Mouse (Mus musculus) left cerebral cortex, postnatal 4 days (tissue): Measurements from ENCODE around the gene Hcn3. TPM values are rescaled to one million over a fixed set of nuclear protein-coding genes. Genes with fewer than 3 reads are reported as not detected.

ENCODE experiments used
- DNase-seq: peaks from one replicate; pipeline ENCODE4 v3.0.0-alpha.2; 2022
- intact Hi-C: fragments of 180-260 bp; cut with DNase I; formaldehyde crosslinking; loops from one replicate; pipeline ENCODE4 v1.15.1; 2025
- total RNA-seq, 2 experiments: library from RNA; stranded (reverse); gene quantifications; 2 replicates each; pipeline ENCODE4 v1.2.3; 2021

Hcn3 gene
- 10 to 100 TPM; 68.6 to 73.1 TPM for total RNA-seq

GRCm38 (mm10) chr3:89159616-89160344 lies at the start of gene Hcn3:
Hcn3 (minus strand) TSS chr3:89160196.
- intact Hi-C loops, result loop anchor here (5.0 kb wide), 1 partner anchor 67 kb away; the partner anchor contains the start of gene Rusc1
- peak; percentile 86 for DNase-seq

- no peak for DNase-seq
- intact Hi-C loops, result loop anchor here (5.0 kb wide), 1 partner anchor 117 kb away; the partner anchor contains the start of gene Rusc1
Observed at GRCm38 (mm10) chr3:89209731-89210130, 49.7 kb upstream of the Hcn3 start.

- no peak for DNase-seq
- intact Hi-C loops, result no loop called here
Observed at GRCm38 (mm10) chr3:89208736-89209135, 48.7 kb upstream of the Hcn3 start.

- no peak for DNase-seq
- intact Hi-C loops, result no loop called here
Observed at GRCm38 (mm10) chr3:89208075-89208657, 48.2 kb upstream of the Hcn3 start.

- no peak for DNase-seq
- intact Hi-C loops, result no loop called here
Observed at GRCm38 (mm10) chr3:89206695-89207094, 46.7 kb upstream of the Hcn3 start.

GRCm38 (mm10) chr3:89206079-89206478 lies 46.1 kb upstream of the Hcn3 start:
- intact Hi-C loops, result no loop called here

GRCm38 (mm10) chr3:89203142-89203514 lies 43.1 kb upstream of the Hcn3 start:
- intact Hi-C loops, result no loop called here
- DNase-seq, result no peak

More at GRCm38 (mm10) chr3:89206079-89206478, 46.1 kb upstream of the Hcn3 start:
- no peak for DNase-seq

- intact Hi-C loops, result no loop called here
Observed at GRCm38 (mm10) chr3:89202253-89203141, 42.5 kb upstream of the Hcn3 start, which contains the start of gene Gba. Gba (plus strand) TSS chr3:89202928.

GRCm38 (mm10) chr3:89199839-89200238 lies 39.8 kb upstream of the Hcn3 start:
- intact Hi-C loops, result no loop called here
- no peak for DNase-seq

More at GRCm38 (mm10) chr3:89202253-89203141, 42.5 kb upstream of the Hcn3 start, which contains the start of gene Gba:
- DNase-seq, result peak; percentile 81

GRCm38 (mm10) chr3:89195979-89196877 lies 36.2 kb upstream of the Hcn3 start:
- peak; percentile 94 for DNase-seq
- intact Hi-C loops, result no loop called here

- no peak for DNase-seq
- intact Hi-C loops, result no loop called here
Observed at GRCm38 (mm10) chr3:89193853-89194252, 33.9 kb upstream of the Hcn3 start.

GRCm38 (mm10) chr3:89193351-89193750 lies 33.4 kb upstream of the Hcn3 start:
- intact Hi-C loops, result no loop called here
- DNase-seq, result no peak

GRCm38 (mm10) chr3:89190436-89190835 lies 30.4 kb upstream of the Hcn3 start:
- intact Hi-C loops, result no loop called here
- DNase-seq, result no peak

GRCm38 (mm10) chr3:89188478-89188875 lies 28.5 kb upstream of the Hcn3 start:
- intact Hi-C loops, result no loop called here

GRCm38 (mm10) chr3:89187690-89188477 lies 27.9 kb upstream of the Hcn3 start:
- DNase-seq, result no peak
- intact Hi-C loops, result no loop called here

More at GRCm38 (mm10) chr3:89188478-89188875, 28.5 kb upstream of the Hcn3 start:
- no peak for DNase-seq

- intact Hi-C loops, result no loop called here
- no peak for DNase-seq
Observed at GRCm38 (mm10) chr3:89187197-89187596, 27.2 kb upstream of the Hcn3 start.

- DNase-seq, result peak; percentile 53
- intact Hi-C loops, result no loop called here
Observed at GRCm38 (mm10) chr3:89183959-89184315, 23.9 kb upstream of the Hcn3 start.

GRCm38 (mm10) chr3:89183058-89183958 lies 23.3 kb upstream of the Hcn3 start, which contains the start of gene Fam189b:
Fam189b (plus strand) TSS chr3:89183143.
- peak; percentile 90 for DNase-seq
- intact Hi-C loops, result no loop called here
